Mouse (Mus musculus) heart, embryonic 10.5 days (tissue): ENCODE results near the gene Swi5. TPM values are rescaled to one million over a fixed set of nuclear protein-coding genes. Genes with fewer than 3 reads are reported as not detected.

Experiments used
- DNase-seq: peaks from one replicate; pipeline ENCODE4 v3.0.0-alpha.2; 2017; ENCODE audit warnings: low spot score
- H3K27ac ChIP-seq: fragments of 300-500 bp; sonication (generic); 2 replicates; pipeline ENCODE4 v1.5.1; 2016; ENCODE audit warnings: mild to moderate bottlenecking
- H3K27me3 ChIP-seq: fragments of 300-500 bp; sonication (generic); 2 replicates; pipeline ENCODE4 v1.6.1; 2016; ENCODE audit warnings: mild to moderate bottlenecking; ENCODE audit not compliant: poor library complexity, insufficient read depth, severe bottlenecking
- H3K36me3 ChIP-seq: fragments of 300-500 bp; sonication (generic); 2 replicates; pipeline ENCODE4 v1.6.1; 2016; ENCODE audit warnings: mild to moderate bottlenecking, moderate library complexity
- H3K4me1 ChIP-seq: fragments of 300-500 bp; sonication (generic); 2 replicates; pipeline ENCODE4 v1.6.1; 2016; ENCODE audit warnings: mild to moderate bottlenecking
- H3K4me3 ChIP-seq: fragments of 300-500 bp; sonication (generic); 2 replicates; pipeline ENCODE4 v1.5.1; 2016; ENCODE audit warnings: mild to moderate bottlenecking, moderate library complexity
- H3K9me3 ChIP-seq: fragments of 300-500 bp; sonication (generic); 2 replicates; pipeline ENCODE4 v1.6.1; 2016; ENCODE audit warnings: mild to moderate bottlenecking, moderate library complexity
- WGBS: fragments of 180-500 bp; shearing (Covaris S2); methylation state at CpG from one replicate; pipeline ENCODE4 v1.1.7; 2016; 5-methylcytosine and 5-hydroxymethylcytosine counted together
- polyA plus RNA-seq: library from polyadenylated mRNA; unstranded; fragments of >200 nt; fragmentation: Nextera tagmentation; extraction: Ambion mirVana; gene quantifications from 2 replicates; pipeline ENCODE4 v1.2.1, GENCODE M21; 2016

Swi5 gene
- polyA plus RNA-seq, 1 experiment from 2014 or later: 348 TPM

DNA sequence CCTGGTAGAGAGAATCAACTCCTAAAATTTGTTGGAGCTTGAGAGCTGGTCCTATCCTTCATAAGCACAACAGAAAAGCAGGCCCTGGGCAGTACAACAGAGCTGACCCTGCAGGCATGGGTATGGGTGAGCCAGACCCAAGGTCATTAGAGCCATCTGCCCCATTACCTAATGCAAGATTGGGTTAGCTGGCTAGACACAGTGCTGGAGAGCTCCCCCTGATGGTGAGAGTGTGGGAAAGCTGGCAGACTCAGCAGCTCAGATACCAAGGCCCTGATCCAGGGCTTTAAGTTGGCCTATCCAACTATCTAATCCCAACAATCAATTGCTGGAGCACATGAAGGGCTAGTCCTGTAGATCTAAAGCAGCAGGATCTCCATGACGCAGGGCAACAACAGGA is 5.1 kb downstream of the Swi5 start:
- no peak overlapping the region for H3K27ac ChIP-seq
- no peaks in the 10 kb centered on the region for H3K27me3 ChIP-seq
- peaks cover 77% of the 10 kb centered on the region for H3K36me3 ChIP-seq
- DNase-seq: no peak
- peaks cover 8% of the 10 kb centered on the region for H3K4me1 ChIP-seq
- H3K4me3 ChIP-seq: no peak overlapping the region
- no peaks in the 10 kb centered on the region for H3K9me3 ChIP-seq
- 82% methylated on average over 1 of the region's 1 CpGs for WGBS

DNA sequence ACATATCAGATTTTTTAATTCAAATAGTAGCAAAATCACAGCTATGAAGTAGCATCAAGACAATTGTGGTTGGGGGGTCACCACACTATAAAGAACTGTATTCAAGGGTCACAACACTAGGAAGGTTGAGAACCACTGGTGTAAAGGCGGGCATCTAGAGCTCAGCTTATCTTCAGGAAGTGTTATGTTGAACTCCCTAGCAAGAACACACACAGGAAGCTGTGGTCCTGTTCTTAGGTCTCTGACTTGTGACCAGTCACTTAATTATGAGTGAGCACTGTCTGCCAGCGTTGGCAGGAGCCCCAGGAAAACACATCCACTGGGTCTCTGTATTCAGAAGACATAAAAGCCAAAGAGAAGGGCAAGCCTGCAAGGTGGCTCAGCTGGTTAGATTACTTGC is 5.6 kb downstream of the Swi5 start:
- H3K27me3 ChIP-seq: no peaks in the 10 kb centered on the region
- H3K36me3 ChIP-seq: peaks cover 81% of the 10 kb centered on the region
- no peak overlapping the region for H3K27ac ChIP-seq
- 77% methylated on average over 2 of the region's 2 CpGs for whole genome bisulfite sequencing
- H3K9me3 ChIP-seq: no peaks in the 10 kb centered on the region
- no peak for DNase-seq
- H3K4me3 ChIP-seq: no peak overlapping the region
- H3K4me1 ChIP-seq: peaks cover 8% of the 10 kb centered on the region

DNA sequence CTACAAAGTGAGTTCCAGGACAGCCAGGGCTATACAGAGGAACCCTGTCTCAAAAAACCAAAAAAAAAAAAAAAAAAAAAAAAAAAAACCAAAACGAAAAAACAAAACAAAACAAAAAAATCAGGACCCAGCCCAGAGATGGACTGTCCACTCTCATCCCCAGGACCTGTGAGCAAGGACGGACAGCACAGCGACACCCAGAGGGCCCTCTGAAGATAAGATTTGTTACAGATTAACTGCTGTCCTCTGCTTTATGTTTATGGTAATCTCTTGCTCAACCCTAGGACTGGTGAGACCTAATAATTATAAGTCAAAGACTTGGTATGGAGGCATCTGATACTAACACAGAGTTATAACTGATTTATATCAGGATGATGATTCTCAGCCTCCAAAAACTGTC is 12.1 kb downstream of the Swi5 start:
- Histone ChIP-seq H3K4me3 (no peak overlapping the region), H3K27ac (no peak overlapping the region), H3K9me3 (no peaks in the 10 kb centered on the region), H3K27me3 (no peaks in the 10 kb centered on the region), H3K36me3 (peaks cover 40% of the 10 kb centered on the region), H3K4me1 (no peaks in the 10 kb centered on the region)
- WGBS: 67% methylated on average over 3 of the region's 3 CpGs
- no peak for DNase-seq

DNA sequence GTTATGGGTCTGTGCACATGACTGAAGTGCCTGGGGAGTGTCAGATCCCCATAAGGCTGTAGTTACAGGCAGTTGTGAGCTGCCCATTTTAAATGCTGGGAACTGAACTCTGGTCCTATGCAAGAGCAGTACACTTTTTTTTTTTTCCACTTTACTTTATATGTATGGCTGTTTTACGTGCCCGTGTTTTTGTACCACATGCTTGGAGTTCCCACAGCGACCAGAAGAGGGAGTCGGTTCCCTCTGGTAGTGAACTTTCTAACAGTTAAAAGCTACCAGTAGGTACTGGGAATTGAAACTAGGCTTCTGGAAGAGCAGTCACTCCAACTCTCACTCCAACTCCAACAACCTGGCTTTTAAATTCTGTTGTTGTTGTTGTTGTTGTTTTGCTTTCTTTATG is 27.2 kb downstream of the Swi5 start:
- Histone ChIP-seq H3K4me3 (peak overlapping the region; percentile 88), H3K9me3 (no peaks in the 10 kb centered on the region), H3K27me3 (no peaks in the 10 kb centered on the region), H3K27ac (no peak overlapping the region), H3K4me1 (peaks cover 19% of the 10 kb centered on the region), H3K36me3 (peaks cover 28% of the 10 kb centered on the region)
- WGBS: 28% methylated on average over 4 of the region's 4 CpGs
- DNase-seq: no peak

DNA sequence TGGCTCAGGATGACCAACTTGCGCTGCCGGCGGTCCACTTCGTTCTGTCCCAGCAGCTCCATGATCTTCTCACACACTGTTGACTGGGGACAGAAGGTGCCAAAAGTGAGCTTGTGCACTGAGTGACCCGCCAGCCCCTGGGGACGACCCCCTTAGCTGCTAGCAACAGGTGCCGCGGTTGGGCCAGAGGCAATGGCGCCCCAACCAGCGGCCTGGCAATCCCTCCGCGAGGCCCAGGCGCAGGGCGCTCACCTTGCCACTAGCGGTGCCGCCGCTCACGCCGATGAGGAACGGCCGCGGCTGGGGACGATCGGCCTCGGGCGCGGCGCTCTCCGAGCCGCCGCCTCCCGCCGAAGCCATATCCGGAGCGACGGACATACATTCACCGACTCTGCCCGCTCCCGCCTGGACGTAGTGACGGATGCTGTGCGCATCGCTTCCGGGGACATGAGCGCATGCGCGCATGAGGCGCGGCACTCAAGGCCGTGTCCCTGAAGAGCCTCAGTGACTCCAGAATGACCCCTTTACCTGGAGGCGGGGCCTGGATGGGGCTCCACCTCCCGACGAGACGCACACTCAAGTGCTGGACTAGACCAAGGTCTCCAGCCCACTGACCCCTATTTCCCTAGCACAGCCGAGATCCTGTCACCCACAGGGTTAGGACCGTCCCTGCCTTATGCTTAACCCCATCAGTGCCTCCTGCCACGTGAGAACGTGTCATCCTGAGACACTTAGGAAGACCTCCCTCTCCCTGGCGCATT is 28.0 kb downstream of the Swi5 start, which contains the start of gene Uck1:
Uck1 (minus strand) TSS at position 503 of the 761 bp plus-strand sequence.
- Histone ChIP-seq H3K4me1 (peaks cover 19% of the 10 kb centered on the region), H3K36me3 (peaks cover 29% of the 10 kb centered on the region), H3K27me3 (no peaks in the 10 kb centered on the region), H3K4me3 (peak within 1 kb of the TSS; percentile 88), H3K27ac (peak within 1 kb of the TSS; percentile 91), H3K9me3 (no peaks in the 10 kb centered on the region)
- peak; percentile 97 for DNase-seq
- 1% methylated on average over 59 of the region's 59 CpGs for WGBS

DNA sequence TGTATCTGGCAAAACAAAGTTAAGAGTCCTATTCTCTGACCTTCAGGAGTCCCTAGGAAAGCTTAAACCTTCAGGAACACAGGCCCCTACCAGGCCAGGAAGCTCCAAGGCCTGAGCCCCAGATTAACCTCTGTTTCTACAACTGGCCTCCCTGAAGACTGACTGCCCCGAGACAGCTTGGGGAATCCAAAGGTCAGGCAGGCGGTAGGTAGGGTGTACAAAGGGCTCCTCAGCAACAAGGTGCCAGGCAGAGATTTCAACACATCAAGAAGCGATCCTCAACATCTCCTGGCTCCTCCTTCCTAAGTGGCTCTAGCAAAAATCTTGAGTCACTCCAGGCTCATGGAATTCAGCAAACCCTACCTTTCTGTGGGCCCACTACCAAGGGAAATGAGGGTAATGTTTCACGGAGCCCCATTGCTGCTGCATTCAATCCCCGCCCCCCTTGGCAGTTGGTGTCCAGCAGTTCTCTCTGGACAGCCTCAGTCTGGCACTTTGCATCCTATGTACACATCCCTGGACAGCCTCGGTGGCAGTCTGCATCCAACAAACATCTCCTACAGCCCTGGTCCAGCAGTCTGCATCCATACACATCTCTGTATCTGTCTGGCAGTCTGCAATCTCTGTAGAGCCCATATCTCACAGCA is 28.9 kb downstream of the Swi5 start:
- WGBS: 56% methylated on average over 6 of the region's 6 CpGs
- peaks cover 37% of the 10 kb centered on the region for H3K36me3 ChIP-seq
- H3K4me3 ChIP-seq: peak overlapping the region; percentile 88
- peaks cover 19% of the 10 kb centered on the region for H3K4me1 ChIP-seq
- no peaks in the 10 kb centered on the region for H3K27me3 ChIP-seq
- H3K9me3 ChIP-seq: no peaks in the 10 kb centered on the region
- DNase-seq: no peak
- H3K27ac ChIP-seq: peak overlapping the region; percentile 91

DNA sequence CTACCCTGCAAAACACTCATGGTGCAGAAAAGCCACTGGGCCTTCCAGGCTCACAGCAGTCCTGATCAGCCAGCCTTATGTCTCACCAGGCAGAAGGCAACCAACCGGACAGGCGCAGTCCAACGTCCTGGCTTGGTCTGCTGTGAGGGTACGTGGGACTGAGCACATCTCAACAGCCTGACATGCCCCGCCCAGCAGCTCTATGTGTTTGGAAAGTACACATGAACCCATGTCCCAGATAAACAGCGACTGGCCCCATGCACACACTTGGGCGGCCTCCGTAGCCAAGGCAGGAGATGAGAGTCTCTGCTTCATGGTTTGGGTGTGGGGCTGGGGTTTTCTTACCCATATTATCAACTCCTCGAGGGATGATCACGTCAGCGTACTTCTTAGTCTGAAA is 31.6 kb downstream of the Swi5 start:
- DNase-seq: no peak
- no peak overlapping the region for H3K4me3 ChIP-seq
- no peaks in the 10 kb centered on the region for H3K27me3 ChIP-seq
- no peaks in the 10 kb centered on the region for H3K9me3 ChIP-seq
- H3K27ac ChIP-seq: no peak overlapping the region
- H3K4me1 ChIP-seq: peaks cover 35% of the 10 kb centered on the region
- WGBS: 93% methylated on average over 11 of the region's 11 CpGs
- peaks cover 64% of the 10 kb centered on the region for H3K36me3 ChIP-seq

DNA sequence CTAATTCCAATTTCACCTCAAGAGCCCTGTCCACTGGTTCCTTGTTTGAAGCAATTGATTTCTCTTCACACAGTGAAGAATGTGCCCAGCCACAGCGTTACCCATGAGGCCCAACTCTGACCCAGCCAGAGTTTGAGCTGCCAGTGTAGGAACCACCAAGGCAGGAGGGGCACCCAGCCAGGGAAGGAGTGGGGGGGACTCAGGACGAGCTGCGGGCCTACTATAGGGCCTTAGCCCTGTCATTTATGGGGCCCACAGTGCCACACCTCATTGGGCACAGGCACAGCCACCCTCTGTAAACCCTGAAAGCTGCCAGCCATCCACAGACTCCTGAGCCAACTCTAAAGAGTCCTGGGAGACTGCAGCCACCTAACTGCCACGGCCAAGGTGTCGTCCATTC is 33.3 kb downstream of the Swi5 start:
- no peak for DNase-seq

DNA sequence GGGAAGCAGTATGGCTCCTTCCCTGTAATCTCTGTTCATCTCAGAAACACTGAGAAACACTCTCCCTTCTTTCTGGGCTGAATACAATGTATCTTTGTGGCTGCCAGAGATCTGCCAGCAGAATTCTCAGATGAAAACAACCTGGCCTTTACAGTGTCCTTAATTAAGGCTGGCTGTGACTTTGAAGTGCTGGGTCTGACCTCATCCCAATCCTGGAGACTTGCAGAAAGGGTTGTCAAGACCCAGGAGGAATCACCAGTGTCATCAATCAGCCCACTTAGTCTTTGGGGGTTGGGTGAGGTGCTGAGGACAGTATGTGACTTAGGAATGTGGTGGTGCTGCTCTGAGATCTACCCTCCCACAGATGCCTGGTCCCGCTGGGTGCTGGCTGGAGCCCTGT is 34.5 kb downstream of the Swi5 start:
- 56% methylated on average over 1 of the region's 1 CpGs for WGBS
- Histone ChIP-seq H3K4me1 (peaks cover 18% of the 10 kb centered on the region; the same call in 1 of the 2 replicates), H3K4me3 (no peak overlapping the region), H3K36me3 (peaks cover 93% of the 10 kb centered on the region), H3K27me3 (no peaks in the 10 kb centered on the region), H3K27ac (no peak overlapping the region), H3K9me3 (no peaks in the 10 kb centered on the region)
- DNase-seq: no peak

More for the DNA sequence above, 33.3 kb downstream of the Swi5 start:
- H3K9me3 ChIP-seq: no peaks in the 10 kb centered on the region
- 89% methylated on average over 5 of the region's 5 CpGs for WGBS
- H3K27ac ChIP-seq: no peak overlapping the region
- no peak overlapping the region for H3K4me3 ChIP-seq
- H3K36me3 ChIP-seq: peaks cover 82% of the 10 kb centered on the region
- H3K27me3 ChIP-seq: no peaks in the 10 kb centered on the region
- H3K4me1 ChIP-seq: peaks cover 27% of the 10 kb centered on the region

DNA sequence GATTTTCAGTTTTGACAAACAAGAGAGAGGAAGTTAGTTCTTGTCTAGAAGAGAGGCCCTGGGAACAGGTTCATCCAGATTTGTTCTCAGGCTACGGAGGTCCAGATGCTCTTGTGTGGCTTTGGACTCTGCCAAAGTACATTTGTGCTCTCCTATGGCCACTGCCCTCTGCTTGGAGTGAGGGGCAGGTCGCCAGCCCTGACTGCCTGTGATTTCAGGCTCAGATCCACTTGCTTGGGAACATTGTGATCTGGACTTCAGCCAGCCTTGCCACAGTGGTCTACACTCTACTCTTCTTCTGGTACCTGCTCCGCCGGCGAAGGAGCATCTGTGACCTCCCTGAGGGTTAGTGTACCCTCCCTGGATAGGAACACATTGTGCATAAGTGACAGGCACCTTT is 35.2 kb downstream of the Swi5 start:
- Histone ChIP-seq H3K27me3 (no peaks in the 10 kb centered on the region), H3K4me3 (no peak overlapping the region), H3K27ac (no peak overlapping the region), H3K4me1 (peaks cover 19% of the 10 kb centered on the region; the same call in 1 of the 2 replicates), H3K9me3 (no peaks in the 10 kb centered on the region), H3K36me3 (peaks cover 93% of the 10 kb centered on the region)
- 80% methylated on average over 5 of the region's 5 CpGs for WGBS
- no peak for DNase-seq

DNA sequence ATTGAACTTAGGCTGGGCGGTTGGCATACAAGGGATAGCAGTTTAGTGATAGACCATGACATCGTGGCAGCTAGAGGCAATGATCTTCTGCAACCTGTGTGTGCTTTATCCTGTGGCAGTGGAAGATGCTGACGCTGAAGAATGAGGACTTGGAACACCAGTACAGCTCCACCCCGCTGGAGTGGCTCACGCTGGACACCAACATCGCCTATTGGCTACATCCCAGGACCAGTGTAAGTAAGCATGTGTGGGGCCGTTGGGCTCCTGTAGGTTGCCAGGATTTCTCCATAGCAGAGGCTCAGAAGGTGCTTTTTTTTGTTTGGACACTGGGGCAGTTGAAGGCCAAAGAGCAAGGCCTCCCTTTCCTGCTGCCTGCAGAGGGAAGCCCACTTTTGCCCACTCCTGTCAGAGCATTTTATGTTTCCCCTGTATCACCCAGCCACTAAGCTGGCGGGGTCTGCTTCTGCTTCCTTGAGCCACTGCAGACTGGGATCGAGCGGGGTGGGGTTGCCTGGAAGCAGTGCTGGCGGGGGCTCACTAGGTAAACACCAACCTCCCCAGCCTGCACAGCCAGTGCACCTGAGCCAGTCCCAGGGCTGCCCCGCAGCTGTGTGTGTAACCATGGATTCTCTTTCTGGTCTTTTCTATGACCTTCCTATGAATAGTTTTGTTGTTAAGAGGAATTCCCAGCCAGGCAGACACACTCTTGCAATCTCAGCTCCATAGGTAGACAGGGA is 35.9 kb downstream of the Swi5 start:
- WGBS: 83% methylated on average over 12 of the region's 12 CpGs
- no peak overlapping the region for H3K27ac ChIP-seq
- no peak overlapping the region for H3K4me3 ChIP-seq
- no peaks in the 10 kb centered on the region for H3K27me3 ChIP-seq
- no peaks in the 10 kb centered on the region for H3K9me3 ChIP-seq
- H3K4me1 ChIP-seq: peaks cover 19% of the 10 kb centered on the region; the same call in 1 of the 2 replicates
- peaks cover 92% of the 10 kb centered on the region for H3K36me3 ChIP-seq
- DNase-seq: no peak

DNA sequence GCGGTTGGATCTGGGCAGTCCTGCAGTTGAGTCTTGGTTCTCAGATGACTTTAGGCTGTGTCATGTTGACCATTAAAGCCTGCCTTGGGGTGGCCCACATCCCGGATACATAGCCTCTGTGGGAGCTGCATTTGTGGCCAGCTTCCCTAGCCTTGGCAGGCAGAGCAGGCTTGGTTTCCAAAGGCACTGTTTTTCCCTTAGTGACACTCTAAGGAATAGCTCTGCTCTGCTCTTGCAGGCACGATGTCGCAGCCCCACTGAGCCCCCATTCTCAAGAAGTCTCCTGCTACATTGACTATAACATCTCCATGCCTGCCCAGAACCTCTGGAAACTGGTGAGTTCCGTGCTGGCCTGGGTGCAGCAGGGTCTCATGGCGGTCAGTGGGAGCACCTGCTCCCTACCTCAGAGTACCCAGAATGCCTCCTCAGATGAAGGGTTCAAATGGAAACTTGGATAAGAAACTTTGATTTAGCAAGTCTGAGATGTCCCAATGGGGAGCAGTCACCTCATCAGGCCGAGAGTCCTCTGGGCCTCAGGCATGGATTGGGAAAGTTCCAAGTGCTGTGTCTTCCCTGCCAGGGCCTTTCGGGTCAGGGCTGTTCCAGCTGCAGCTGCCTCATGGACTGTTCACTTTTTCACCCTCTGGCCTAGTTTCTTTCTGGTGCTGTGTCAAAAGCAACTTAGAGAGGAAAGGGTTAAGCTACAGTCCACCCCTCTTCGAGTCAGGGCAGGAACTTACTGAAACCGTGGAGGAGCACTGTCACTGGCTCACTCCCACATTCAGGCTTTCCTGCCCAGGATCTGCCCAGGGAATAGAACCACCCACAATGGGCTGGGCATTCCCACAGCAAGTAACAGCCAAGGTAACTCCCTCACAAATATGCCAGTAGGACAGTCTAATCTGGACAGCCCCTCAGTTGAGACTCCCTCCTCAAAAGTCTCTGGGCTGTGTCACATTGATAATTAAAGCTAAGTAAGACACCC is 39.2 kb downstream of the Swi5 start:
- WGBS: 80% methylated on average over 10 of the region's 10 CpGs
- H3K27me3 ChIP-seq: no peaks in the 10 kb centered on the region
- H3K27ac ChIP-seq: no peak overlapping the region
- DNase-seq: no peak
- H3K36me3 ChIP-seq: peaks cover 94% of the 10 kb centered on the region
- peaks cover 16% of the 10 kb centered on the region; the same call in 1 of the 2 replicates for H3K4me1 ChIP-seq
- no peak overlapping the region for H3K4me3 ChIP-seq
- H3K9me3 ChIP-seq: no peaks in the 10 kb centered on the region
